Mouse (Mus musculus) thymus, postnatal 0 days (tissue): ENCODE measurements around the gene Serpine1. TPM values are rescaled to one million over a fixed set of nuclear protein-coding genes. Genes with fewer than 3 reads are reported as not detected.
A peak's percentile ranks its signal among the peaks of the same experiment; 100 is the strongest.
"Not testable (repeated sequence)": the region's sequence is repeated elsewhere in the genome, so short reads cannot be mapped to it uniquely, and the experiment has no call there.

Experiments used
- DNase-seq: peaks from one replicate; pipeline ENCODE4 v3.0.0-alpha.2; 2015; ENCODE audit warnings: low spot score
- polyA plus RNA-seq: library from polyadenylated mRNA; unstranded; fragments of >200 nt; fragmentation: Nextera tagmentation; extraction: Ambion mirVana; gene quantifications from 2 replicates; pipeline ENCODE4 v1.2.1, GENCODE M21; 2015

The Serpine1 gene
- polyA plus RNA-seq, result 0.05 and 0.12 TPM in 2 replicates

DNA sequence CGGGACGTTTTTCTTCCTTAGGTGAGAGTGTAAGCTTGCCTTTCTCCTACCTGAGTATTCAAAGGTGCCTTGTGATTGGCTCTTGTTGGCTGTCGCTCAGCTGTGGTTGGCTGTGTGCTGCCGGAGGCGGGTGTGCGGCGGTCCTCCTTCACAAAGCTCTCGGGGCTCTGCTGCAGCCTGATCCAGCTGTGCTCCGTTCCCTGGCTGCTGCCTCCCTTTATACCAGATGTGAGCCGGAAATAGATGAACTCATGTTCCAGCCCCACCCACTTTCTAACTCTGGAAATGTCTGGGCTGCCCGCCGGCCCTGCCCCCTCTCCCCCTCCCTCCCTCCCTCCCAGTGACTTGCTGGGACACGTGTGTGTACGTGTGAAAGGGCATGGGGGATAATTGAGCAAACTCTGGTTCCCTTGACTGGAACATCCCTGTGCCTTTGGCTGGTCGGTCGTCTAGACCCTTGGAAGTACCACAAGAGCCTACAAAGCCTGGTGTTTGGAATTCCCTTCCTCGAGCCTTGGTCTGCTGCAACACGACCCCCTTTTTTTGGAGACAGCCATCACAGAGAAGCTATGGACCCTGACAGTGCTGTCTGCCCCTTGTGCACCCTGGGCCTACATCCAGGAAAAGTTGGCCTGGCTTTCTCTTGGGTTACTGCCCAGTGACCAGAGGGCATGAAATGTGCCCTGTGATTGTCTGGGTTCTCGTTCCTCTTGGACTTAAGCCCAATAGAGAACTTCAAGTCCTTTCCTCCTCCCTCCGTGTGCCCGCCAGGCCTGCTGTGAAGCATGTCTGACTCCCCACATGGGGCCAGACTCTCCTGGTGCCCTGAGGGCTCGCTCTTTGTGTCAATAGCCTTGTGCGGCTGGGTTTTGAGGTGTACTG is at the start of gene Serpine1:
Gene Serpine1 (minus strand): TSS at position 190 of the 882 bp plus-strand sequence.
- DNase-seq, result peak; percentile 69

DNA sequence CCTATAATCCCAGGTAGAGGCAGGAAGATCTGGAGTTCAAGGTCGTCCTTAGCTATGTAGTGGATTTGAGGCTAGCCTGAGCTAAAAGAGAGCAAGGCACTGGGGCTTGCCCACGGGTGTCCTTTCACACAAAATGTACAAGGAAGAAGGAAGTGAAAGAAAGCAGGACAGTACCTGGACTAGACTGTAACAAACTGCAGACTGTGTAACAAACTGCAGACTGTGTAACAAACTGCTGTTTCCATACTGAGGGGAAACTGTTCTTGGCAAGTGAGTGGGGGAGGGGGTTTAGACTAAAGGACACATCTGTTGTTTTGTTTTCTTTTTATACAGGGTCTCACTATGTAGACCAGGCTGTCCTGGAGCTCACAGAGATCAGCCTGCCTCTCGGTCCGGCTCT is 49.2 kb upstream of the Serpine1 start:
- no peak for DNase-seq

DNA sequence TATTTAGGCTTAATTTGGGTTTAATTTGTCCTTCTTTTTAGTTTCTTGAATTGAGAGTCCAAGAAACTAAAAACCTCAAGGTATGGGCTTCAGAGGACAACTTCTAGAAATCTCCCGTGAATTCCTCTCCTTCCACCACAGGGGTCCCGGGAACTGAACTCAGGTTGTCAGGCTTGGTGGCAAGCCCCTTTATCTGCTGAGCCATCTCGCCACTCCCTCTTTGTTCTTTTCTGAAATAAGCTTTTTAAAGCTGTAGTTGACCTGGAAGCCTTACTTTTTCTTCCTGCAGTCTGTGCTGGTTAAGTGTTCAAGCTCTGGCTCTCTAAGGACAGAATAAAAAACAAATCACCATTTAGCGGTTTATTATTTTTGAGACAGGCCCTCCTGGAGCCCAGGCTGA is 46.8 kb upstream of the Serpine1 start:
- DNase-seq, result no peak

DNA sequence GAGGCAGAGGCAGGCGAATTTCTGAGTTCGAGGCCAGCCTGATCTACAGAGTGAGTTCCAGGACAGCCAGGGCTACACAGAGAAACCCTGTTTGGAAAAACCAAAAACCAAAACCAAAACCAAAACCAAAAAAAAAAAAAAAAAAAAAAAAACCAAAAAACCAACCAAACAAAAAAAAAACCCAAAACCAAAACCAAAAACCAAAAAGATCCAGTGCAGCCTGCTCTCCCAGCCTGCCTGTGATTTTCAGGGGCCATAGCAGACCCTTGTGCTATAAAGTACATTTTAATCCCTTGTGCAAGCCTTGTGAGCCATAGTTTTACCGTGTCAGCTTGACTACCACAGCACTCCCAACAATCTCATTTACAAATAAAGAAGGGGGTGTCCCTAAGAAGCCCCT is 45.9 kb upstream of the Serpine1 start:
- not testable (repeated sequence) for DNase-seq

DNA sequence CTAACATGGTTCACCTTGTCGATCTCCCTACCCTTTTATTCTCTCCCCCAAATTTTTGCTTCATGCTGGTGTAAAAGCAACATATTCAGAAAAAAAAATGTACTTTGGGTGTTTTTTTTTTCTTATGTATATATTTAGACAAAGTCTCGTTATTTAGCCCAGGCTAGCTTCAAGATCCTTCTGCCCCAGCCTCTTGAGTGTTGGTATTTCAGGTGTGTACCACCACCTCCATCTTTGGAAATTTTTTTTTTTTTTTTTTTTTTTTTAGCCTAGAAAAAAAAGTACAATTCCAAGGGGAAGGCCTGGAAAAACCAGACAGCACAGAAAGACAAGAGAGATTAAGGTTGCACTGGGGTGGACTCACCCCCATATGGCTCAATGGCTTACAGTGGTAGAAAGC is 44.9 kb upstream of the Serpine1 start:
- no peak for DNase-seq

DNA sequence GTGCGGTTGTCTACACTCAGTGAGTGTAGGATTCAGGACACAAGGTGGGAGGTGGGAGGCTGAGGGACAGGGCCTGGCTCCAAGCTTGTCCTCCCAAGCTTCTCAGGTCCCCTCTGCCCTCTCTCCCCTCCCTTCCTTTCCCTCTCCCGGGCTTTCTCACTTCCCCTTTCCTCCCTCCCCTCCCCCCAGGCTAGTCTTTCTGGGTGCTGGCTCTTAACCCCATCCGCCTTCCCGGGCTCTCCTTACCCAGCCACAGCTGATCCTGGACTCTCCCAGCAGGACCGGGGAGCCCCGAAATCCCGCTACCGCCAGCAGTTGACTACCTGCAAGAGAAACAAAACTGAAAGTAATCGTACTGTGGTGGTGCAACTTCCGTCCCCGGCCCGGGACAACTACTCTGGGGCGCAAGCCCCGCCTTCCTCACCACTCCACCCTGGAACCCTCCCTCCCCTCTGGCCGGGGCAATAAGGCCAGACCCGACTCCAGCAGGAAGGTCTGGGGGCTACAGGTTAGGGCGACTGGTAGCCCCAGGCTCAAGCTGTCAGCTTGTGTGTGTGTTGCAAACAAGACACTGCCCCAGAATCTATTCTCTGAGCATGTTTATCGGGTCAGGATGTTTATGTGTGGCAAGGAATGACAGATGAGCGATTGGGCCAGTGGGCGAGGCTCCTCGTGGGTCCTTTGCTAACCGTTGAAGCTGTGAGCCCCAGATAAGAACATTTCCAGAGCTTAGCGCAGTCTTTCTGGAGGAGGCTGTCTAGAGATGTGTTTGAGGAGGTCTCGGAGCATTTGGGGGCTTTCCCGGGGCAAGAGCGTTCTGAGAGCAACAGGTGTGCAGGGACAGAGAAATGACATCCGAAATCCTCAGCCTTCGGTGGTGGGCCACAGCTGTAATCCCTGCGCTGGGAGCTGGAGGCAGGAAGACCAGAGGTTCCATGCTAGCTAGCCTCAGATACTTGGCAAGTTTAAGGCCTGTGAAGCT is 44.1 kb upstream of the Serpine1 start, which contains the start of gene Trim56:
Gene Trim56 (minus strand): TSS at position 344 of the 982 bp plus-strand sequence.
- DNase-seq, result peak; percentile 78

DNA sequence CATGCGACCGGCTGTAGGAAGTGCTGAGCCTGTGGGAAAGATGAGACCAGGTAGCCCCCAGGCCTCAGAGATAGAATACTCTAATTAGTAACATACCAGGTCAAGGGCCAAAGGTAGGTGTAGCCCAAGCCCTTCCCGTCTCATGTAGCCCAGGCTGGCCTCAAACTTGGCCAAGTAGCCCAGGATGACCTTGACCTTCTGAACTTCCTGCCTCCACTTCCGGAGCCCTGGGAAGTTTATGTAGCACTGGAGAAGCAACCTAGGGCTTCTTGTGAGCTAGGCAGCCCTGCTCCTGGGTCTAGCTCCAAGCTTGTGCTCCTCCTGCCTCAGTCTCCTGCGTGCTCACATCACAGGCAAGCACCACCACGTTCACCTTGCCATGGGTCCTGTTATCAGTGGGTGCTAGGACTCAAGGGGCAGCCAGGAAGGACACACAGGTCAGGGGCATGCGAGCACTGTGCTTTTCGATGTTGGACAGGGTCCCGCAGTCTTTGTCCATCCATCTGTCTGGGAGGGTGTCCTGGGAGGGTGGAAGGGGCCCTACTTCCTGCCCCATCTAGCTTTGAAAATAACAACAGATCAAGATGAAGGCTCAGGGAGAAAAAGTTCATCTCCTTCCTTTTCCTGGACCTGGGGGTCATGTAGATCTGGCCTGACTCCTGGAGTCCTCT is 43.0 kb upstream of the Serpine1 start:
- no peak for DNase-seq

DNA sequence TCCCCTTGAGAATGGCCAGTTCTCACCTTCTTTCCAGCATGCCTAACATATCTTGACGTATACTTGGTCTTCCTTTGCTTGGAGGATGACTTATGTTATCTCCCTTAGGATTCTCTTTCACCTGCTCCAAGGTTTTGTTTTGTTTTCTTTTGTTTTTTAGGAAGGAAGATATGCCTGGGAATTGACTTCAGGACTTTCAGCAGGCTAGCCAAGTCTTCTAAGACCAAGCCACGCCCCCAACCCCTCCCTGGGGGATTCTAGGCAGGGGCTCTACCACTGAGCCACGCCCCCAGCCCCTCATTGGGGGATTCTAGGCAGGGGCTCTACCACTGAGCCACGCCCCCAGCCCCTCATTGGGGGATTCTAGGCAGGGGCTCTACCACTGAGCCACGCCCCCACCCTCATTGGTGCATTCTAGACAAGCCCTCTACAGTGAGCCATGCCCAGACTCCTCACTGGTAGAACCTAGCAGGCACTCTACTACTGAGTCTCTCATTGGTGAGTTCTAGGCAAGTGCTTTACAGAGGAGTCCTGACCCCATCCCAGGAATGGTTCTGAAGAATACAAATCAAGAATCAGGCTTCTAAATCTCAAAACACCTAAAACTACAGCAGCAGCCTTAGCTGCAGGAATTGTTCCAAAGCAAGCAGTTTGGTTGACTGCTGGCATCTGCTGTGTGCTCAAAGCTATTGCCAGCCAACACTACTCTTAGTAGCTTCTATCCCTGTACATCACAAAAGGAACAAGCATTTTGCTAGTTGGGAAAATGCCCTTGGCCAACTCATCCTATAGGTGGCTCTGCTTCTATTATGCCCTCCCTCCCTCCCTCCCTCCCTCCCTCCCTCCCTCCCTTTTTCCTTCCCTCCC is 39.7 kb upstream of the Serpine1 start:
- DNase-seq, result no peak

DNA sequence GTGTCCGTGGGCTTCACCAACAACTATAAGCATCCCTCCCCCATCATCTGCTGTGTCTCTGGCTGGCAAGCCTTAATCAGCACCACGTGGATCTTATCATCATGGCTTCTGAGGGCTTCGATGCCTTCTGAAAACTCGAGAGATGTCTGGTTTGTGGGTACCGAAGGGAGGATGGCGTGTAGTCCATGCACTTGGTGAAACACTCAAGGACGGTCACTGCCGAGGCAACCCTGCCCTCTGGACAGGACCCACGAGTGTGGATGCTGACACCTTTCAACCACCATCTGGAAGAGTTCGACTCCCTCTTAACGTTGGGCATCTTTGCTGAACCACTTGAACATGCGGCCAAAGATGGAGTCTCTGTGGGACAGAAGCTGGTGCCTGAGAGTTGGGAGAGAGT is 38.8 kb upstream of the Serpine1 start:
- DNase-seq, result no peak

DNA sequence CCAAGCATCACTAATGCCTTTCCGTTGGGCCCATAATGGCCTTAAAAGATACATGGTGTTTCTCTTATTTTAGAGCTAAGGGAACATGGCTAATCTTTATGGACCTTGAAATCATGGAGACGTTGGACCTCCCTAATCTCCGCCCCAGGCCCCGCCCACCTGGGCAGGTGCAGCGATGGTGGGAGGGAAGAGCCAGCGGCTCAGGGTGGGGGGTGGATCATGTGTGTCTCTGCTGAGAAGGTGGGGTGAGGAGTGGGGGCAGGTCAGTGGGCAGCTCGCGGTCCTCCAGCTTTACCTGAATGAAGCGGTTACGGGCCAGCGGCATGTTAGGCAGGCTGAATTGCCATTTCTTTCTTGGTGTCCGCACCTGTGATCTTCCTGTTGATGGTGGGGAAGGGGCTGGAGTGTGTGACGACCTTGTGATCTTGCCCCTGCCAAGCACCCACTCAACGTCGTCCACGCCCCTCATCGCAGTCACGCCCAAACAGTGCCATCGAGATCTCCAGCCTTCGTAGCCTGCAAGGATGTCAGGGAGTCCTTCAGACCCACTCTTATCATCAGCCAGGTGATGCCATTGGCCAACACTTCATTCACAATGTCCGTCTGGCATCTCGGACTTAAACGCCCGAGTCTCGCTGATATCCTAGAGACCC is 38.0 kb upstream of the Serpine1 start:
- no peak for DNase-seq

DNA sequence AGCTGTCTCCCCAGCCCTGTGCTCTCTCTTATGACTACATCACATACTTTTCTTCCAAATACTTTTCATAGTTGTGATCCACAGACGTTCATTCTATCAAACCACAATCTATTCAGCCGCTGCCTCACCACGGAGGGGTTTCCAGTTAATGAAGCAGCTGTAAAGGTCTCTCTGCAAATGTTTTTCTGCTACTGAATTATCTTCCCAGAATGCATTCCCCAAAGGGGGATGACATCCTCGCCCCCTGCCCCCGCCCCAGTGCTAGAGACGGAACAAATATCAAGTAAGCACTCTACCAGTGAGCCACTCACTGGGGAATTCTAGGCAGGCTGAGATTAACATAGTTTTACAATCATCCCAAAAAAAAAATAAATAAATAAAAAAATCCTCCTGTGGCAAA is 36.0 kb upstream of the Serpine1 start:
- no peak for DNase-seq

DNA sequence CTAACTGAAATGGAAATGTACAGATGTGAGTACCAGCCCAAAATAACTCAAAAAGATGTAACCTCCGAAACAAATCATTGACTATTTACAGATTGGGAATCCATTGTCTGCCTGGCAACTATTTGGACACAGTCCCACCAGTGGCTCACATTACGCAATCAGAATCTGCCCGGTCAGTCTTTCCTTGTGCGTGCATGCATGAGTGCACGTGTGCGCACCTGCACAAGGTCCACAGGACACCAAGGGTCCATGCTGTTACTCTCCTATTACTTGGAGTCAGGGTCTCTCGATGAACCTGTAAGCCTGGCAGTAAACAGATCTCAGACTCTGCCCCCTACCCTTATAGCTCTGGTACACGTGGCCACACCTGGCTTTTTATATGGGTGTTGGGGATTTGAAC is 35.6 kb upstream of the Serpine1 start:
- no peak for DNase-seq

DNA sequence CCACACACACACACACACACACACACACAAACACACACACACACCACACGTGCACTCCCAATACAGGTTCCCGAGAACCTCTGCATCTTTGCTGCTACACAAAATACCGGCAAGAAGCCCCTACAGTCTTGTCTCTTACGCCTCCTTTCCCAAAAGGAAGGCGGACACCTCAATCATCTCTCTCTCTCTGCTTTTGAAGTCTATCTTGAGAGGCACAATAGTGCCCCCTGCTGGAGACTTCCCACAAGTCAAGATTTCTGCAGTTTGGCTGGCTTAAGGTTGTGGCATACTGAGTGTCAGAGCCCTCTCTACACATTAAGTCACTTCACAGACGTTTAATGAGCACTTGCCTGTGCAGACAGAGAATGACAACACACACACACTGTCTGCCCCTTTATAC is 35.0 kb upstream of the Serpine1 start:
- DNase-seq, result peak; percentile 85

DNA sequence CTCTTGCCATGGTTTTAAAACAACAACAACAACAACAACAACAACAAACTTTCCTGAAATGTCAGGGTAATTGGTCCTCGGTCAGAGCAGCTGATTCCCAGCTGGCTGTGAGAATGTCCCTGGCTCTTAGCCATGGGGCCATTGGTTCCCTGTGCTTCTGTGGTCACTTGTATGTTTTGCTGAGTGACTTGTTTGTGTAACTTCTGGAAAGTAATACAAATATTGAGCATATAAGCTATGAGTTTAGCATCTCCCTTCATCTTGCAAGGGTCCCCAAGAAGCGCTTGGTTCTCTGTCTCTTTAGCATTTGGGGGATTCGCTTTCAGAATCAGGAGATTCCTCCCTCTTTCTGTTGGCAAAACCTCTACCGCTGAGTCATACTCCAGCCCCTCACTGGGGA is 34.4 kb upstream of the Serpine1 start:
- no peak for DNase-seq

DNA sequence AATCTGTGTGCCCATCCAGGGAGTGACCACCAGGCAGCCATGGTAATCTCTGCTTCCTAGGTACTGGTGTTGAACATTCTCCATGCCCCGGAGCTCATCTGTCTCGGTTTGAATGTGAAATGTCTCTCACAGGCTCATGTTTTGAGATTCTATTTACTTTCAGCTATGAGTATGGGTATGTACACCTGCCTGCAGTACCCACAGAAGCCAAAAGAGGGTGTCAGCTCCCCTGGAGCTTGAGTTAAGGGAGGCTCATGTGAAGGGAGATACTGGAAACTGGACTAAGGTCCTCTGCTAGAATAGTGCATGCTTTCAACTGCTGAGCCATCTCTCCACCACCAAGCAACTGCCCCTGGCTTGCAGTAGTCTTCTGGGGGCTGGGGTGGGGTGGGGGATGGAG is 31.9 kb upstream of the Serpine1 start:
- DNase-seq, result no peak

DNA sequence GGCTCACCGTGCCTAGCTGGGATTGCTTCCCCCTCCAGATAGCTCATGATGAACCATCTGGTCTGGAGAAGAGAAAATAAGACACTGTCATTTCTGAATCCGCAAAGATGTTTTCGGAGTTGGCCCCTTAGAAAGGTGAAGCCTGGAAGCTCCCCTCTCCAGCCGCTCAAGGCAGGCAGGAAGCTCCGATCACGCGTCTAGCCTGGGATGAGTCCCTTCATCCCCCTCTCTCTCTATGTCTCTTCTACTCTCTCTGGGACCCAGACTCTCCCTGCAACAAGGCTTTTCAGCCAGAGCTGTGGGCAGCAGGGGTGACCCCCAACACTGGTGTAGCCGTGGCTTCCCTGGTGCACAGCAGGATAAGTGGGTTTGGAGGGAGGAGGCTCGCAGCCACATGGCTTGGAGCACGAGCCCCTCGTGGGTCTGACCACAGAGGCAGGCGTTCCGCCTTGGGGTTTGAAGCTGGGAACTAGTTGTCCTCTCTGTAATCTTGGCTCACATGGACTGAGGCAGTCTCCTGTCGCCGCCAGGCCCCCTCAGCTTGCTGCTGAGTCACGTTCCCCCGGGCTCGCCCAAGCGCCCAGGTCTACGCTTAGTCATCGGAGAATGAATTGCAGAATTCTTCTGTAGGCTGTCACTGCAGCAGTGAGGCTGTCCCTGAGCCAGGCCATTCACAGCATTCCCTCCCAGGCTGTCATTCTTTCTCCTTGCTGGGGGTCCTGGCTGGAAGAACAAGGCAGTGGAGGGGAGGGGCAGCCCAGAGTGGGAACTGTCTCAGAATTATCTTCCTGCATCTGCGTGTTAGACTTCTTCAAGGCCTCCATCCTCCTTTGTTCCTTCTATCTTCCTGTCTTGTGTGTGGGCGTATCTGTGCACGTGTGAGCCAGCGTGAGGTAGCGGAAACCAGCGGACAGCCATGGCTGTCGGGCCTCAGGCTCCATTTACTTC is 30.8 kb upstream of the Serpine1 start:
- peak; percentile 63 for DNase-seq

DNA sequence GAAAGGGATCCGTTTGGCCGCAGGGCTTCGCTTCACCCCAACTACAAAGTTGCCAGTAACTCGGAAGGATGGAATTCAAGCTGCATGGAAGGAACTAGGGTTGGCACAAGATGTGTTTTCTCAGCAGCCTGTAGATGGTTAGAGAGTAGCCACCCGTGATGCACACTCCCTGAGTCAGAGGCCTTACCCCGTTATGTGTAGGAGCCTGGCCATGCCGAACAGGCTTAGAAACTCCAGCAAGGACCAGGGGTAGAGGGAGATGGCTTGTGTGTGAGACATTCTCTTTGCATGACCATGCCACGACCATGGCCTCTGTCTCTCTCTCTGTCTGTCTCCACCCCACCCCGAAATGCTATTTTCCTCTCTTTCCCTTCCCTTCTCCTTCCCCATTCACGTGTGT is 30.0 kb upstream of the Serpine1 start:
- no peak for DNase-seq

DNA sequence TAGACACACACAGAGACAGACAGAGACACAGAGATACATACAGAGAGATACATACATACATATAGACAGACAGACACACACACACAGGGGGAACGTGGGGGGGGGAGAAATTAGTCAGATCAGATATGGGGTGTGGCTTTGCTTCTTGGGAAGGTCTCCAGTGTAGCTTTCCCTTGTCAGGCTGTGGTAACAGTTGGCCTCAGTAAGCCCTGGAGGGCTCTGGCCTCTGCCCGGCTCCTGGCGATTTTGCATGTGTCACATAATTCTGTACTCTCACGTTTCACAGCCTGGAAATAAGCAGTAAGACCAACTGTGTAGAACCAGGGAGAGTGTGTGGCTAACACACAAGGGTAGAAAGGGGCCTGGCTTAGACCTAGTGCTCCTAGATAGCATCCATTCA is 28.6 kb upstream of the Serpine1 start:
- no peak for DNase-seq

DNA sequence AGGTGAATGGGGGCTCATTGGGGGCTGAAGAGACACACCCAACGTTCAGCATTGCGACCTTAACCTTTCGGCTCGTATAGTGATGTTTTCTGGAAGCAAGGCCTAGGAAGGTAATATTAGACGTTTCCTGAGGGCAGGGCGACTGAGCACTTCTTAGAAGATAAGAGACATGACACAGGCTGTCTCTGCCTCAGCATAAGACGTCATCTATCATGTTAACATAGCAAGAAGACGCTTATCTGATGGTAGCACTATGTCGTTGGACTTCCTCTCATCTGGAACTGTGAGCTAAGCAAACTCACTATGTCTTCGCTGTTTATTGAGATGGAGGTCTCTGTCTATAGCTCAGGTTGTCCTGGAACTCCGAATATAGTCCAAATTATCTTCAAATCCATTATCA is 26.4 kb upstream of the Serpine1 start:
- DNase-seq, result no peak
